Mouse (Mus musculus): Measurements from ENCODE around the gene Kyat1.
A peak's percentile ranks its signal among the peaks of the same experiment; 100 is the strongest.

The Kyat1 gene

DNA sequence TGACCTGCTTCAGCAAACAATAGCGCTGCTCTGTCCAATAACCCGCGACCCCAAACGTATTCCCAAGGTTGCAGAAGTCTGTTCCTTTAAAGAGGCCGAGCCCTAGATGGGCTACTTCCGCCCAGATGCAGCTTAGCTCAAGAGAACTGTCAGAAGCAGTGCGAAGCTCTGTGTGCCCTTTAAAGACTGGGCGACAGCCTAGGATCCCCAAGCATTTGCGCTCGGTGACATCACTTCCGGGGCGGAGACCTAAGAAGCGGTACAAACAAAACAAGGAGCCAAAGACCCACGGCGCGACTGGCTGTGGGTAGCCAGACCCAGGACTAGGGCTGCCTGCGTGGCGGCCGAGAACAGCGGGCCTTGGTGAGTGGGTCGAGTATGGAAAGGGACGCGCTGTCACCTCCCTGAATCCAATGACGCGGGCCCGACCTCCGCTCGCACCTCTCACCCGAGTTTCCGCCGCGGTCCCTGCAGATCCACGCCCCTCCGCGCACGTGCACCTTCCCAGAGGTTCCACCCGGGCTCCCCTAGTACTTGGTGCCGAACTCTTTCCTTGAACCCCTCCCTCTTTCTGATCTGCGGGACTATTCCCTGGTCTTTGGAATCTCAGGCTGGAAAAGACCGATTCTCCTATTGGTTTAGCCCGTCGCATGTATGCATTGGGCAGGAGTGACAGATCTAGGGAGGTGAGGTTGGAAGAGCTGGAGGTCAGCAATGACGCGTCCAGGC, at the start of gene Kyat1:
Gene Kyat1 (minus strand): TSS at position 219 of the 729 bp plus-strand sequence.
- peak; percentile 95 for DNase-seq (ENCODE audit: low spot score in 2 of 2)

GRCm38 (mm10) chr2:30253809-30254208, 48.2 kb upstream of the Kyat1 start:
- DNase-seq (ENCODE audit: low spot score in 2 of 2): peak in 1 of 2 experiments; percentile 21

DNA sequence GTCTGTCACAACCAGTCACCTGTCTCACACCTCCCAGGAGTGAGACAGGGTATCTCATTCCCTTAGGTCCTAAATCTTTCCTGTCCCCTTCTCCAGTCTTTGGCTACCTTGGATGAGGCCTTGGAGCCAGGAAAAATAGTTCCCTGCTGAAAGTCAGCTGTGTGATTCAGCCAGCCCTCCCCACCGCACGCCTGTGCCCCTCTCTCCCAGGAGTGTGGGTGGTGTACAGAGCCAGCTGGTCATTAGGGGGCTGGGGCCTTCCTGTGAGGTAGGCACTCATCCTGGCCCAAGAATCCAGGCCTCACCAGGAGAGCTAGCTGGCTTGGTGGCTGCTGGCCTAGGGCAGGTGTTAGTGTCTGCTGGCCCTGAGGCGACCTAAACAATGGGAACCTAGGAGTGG, 46.9 kb upstream of the Kyat1 start:
- DNase-seq (ENCODE audit: low spot score in 2 of 2): no peak

GRCm38 (mm10) chr2:30251417-30252104, 45.9 kb upstream of the Kyat1 start:
- DNase-seq (ENCODE audit: low spot score in 2 of 2): peak in 1 of 2 experiments; percentile 51

GRCm38 (mm10) chr2:30250166-30251128, 44.8 kb upstream of the Kyat1 start:
- peak in 1 of 2 experiments; percentile 6 for DNase-seq (ENCODE audit: low spot score in 2 of 2)

DNA sequence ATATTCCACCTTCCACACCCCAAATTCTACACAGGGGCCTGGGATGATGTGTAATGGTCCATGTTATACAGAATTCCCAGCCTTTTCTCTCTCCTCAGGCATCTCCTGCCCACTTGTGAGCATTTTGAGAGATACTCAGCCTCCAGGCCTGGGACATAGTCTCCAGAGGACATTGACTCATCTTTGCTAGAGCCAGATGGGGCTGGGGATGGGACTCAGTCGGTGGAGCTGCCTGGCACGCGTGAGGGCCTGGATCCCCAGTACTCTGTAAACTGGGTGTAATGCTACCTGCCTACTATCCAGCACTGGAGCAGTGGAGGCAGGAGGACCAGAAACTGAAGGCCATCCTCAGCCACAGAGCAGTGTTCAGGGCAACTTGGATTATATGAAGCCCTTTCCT, 43.5 kb upstream of the Kyat1 start:
- DNase-seq (ENCODE audit: low spot score in 2 of 2): no peak

DNA sequence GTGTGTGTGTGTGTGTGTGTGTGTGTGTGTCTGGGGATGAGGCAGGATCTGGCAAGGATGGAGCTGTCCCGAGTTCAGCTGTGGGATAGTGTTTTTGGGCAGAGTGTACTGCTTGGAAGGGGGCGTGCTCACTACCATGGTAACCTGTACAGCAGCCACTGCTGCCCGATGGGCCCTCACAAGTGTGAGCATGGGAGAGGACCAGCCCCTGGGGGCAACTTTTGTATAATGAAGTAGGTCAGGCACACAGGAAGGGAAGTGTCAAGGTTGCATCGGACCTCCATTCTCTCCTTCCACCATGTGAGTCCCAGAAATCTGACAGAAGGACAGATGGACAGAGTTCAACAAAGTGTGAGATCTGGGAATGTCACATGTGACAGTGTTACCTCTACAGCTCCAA, 42.0 kb upstream of the Kyat1 start:
- DNase-seq (ENCODE audit: low spot score in 2 of 2): peak in 1 of 2 experiments; percentile 4

DNA sequence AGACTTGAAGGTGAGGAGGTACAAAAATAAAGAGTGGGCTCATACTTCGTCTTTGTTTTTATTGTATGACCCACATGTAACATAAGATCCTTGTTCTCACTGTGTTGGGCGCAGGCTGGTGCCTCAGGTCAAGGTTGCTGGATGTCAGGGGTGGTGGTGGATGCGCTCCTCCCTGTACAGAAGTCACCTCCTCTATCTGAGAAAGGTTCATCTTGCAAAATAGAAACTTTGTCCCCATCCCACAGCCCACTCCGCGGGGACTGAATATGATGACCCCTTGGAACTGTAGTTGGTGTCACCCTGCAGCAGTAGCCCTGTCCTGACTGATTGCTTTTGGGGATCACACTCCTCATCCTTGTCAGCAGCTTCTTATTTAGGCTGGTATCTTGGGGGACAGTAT, 41.4 kb upstream of the Kyat1 start:
- DNase-seq (ENCODE audit: low spot score in 2 of 2): no peak

GRCm38 (mm10) chr2:30244595-30245178, 39.0 kb upstream of the Kyat1 start:
- DNase-seq (ENCODE audit: low spot score in 2 of 2): no peak

- DNase-seq (ENCODE audit: low spot score in 2 of 2): no peak
Measured at GRCm38 (mm10) chr2:30243391-30243790, 37.7 kb upstream of the Kyat1 start.

GRCm38 (mm10) chr2:30242509-30242908, 36.9 kb upstream of the Kyat1 start:
- peak; percentile 93 to 97 for DNase-seq (ENCODE audit: low spot score in 2 of 2)

DNA sequence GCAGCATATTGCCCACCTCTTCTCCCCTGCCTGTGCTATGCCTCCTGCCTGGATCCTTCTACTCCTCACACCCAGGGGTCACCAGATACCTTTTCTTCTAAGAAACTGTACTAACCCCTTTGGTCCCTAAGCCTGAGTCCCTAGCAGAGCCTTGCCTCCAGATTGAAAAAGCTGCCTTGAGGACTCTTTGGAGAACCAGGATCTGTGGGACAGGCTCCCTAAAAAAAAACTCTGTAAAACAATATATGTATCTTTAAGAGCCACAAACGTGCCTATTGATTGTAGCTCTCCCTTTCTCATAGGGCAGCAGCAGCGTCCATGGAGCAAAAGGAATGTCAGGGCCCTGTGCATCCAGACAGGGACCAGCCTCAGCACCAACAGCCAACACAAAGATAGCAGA, 34.6 kb upstream of the Kyat1 start, which contains the start of gene Gm28035:
Gene Gm28035 (plus strand): TSS at position 301 of the 400 bp plus-strand sequence.
- DNase-seq (ENCODE audit: low spot score in 2 of 2): peak in 1 of 2 experiments; percentile 4

DNA sequence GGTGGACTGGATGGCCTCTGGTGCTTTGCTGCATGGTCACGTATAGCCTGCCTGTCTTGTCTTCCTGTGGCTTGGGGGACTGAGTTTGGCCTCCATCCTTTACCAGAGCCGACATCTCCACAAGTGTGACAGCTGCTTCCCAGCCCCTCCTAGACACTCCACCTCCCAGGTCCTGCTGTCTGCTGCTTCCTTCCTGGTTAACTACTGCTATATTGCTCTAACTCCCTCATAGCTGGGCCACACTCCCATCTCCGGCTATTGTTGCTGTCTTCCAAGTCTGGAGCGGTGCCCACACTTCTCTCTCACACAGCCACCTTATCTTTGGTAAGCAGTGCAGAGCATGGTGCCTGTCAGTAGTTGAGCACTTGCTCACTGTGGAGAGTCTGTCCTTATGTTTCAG, 34.1 kb upstream of the Kyat1 start:
- DNase-seq (ENCODE audit: low spot score in 2 of 2): peak; percentile 85 to 87

DNA sequence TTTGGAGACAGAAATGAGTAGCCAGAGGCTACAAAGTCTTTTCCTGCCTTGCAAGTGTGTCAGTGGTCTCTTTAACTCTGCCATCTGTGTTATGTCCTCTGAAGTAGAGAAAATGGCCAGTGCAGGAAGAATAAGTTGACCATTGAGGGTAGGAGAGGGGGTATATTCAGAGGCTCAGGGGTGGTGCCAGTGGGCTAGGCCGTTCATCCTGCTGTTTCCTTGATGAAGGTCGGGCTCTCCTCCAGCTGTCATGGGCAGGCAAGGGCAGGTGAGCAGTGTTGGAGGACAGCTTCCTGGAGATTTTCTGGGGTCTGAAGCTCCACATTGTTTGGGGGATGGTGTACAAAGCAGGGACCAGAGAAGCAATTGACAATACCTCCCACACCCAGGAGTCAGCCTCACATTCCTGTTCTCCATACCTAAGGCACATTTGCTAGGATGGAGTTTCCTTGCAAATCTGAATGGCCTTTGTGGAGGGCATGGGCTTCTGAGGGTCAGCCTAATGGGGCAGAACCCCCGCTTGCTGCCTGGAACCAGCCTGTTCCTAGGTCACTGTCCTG, 33.3 kb upstream of the Kyat1 start:
- peak in 1 of 2 experiments; percentile 43 for DNase-seq (ENCODE audit: low spot score in 2 of 2)

GRCm38 (mm10) chr2:30237881-30238280, 32.2 kb upstream of the Kyat1 start:
- DNase-seq (ENCODE audit: low spot score in 2 of 2): peak in 1 of 2 experiments; percentile 80

GRCm38 (mm10) chr2:30237199-30237880, 31.7 kb upstream of the Kyat1 start, which contains the start of gene Lrrc8a:
Gene Lrrc8a, plus strand, starts transcription at chr2:30237715.
- DNase-seq (ENCODE audit: low spot score in 2 of 2): peak; percentile 99 to 100

DNA sequence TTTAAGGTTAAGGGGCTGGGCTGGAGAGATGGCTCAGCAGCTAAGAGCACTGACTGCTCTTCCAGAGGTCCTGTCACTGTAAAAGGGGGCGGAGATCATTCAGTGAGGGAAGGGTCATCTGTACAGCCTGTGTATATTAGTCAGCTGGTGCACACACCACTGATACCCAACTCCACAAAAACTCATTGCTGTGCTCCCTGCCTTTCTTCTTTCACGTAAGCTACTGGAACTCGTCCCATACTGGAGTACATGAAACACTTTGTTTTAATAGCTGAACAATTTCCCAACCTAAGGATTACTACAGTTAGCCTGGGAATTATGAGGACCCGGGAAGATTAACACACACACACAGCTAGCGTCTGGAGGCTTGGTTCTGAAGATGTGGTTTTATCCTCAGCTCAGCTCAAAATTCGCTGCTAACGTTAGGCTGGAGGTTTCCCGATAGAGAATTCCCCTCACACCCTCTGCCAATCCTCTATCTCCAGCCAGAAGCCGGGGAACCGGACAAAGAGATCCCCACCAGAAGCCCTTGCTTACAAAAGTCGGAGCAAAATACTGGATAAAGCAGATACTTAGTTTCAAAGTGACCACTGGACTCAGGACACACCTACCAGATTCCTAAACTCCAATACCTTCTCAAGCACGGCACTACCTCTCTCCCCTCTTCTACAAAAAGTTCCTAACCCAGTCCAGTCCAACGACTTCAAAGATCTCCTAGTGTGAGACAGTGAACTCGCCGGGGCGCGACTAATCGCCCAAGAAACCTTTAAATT, 31.0 kb upstream of the Kyat1 start:
- DNase-seq (ENCODE audit: low spot score in 2 of 2): no peak

DNA sequence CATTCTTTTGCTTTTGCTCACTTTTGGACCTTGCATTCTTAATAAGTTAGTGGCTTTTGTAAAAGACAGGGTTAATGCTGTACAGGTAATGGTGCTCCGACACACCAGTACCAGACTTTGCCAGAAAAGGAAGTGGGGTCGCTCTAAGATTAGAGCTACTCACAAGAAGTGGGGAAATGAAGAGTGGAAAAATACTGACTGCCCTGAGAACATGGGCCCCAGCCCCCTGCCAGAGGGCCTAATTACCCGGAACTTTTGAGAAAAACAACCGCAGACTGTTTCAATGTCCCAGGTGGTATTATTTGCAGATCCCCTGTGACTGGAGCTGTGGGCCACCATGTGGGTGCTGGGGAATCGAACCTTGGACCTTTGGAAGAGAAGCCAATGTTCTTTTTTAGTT, 29.9 kb upstream of the Kyat1 start:
- DNase-seq (ENCODE audit: low spot score in 2 of 2): no peak

GRCm38 (mm10) chr2:30216293-30216692, 10.6 kb upstream of the Kyat1 start:
- DNase-seq (ENCODE audit: low spot score in 2 of 2): no peak

DNA sequence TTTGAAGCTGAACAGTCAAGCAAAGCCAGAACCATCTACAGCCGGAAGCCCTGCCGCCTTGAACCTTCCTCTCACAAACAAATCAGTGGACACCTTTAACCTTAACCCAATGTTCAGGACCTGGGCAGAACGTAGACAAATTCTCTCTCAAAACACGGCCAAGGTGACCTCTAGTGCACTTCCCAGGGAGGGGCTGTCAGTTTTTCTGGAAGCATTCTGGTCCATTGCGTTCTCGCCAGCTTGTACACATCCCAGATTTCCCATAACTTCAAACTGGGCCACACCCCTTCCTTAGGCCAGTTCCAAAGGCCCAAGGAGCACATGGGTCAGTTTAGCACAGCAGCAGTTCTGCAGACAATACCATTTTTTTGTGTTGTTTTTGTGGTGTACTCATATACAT, 9.8 kb upstream of the Kyat1 start:
- DNase-seq (ENCODE audit: low spot score in 2 of 2): peak; percentile 57 to 59

Measured in heart, adult 9 months (tissue).